Mouse (Mus musculus): ENCODE measurements around the gene Dmrta1. TPM values are rescaled to one million over a fixed set of nuclear protein-coding genes. Genes with fewer than 3 reads are reported as not detected.
"Not testable (repeated sequence)": the region's sequence is repeated elsewhere in the genome, so short reads cannot be mapped to it uniquely, and the experiment has no call there.

The Dmrta1 gene
- polyA plus RNA-seq, 1 experiment from 2014 or later: 0.07 TPM

GRCm38 (mm10) chr4:89723526-89724190 is 44.4 kb downstream of the Dmrta1 start:
- not testable (repeated sequence) for H3K4me3 ChIP-seq (ENCODE audit: low read length); H3K9ac ChIP-seq (ENCODE audit: low read depth, low read length); H3K27me3 ChIP-seq (replicated peaks; ENCODE audit: control insufficient read depth, insufficient read depth, low read length); H3K9me3 ChIP-seq (ENCODE audit: control insufficient read depth, low read length); H3K4me1 ChIP-seq (ENCODE audit: control insufficient read depth, insufficient read depth, low read length); H3K4me2 ChIP-seq (ENCODE audit: low read depth, low read length); H3K36me3 ChIP-seq (ENCODE audit: control insufficient read depth, insufficient read depth, low read length); H3K27ac ChIP-seq (ENCODE audit: low read length); ATAC-seq
- 84% methylated on average over 1 of the region's 1 CpGs for WGBS
